Mouse (Mus musculus) E14TG2a.4 (cell line): ENCODE measurements around the gene 4933415F23Rik.
"Not testable (repeated sequence)": the region's sequence is repeated elsewhere in the genome, so short reads cannot be mapped to it uniquely, and the experiment has no call there.

ENCODE experiments used
- H3K27me3 ChIP-seq: 2 replicates; pipeline ENCODE4 v1.6.1; 2014; ENCODE audit warnings: low read length, control low read depth; ENCODE audit not compliant: insufficient read depth
- H3K36me3 ChIP-seq: 2 replicates; pipeline ENCODE4 v1.6.1; 2014; ENCODE audit warnings: low read length, control low read depth; ENCODE audit not compliant: insufficient read depth
- H3K4me1 ChIP-seq: replicated peaks from 2 replicates; pipeline ENCODE4 v1.6.1; 2014; ENCODE audit warnings: low read depth, low read length, control low read depth
- H3K4me3 ChIP-seq: replicated peaks from 2 replicates; pipeline ENCODE4 v1.5.1; 2014; ENCODE audit warnings: mild to moderate bottlenecking, low read length
- H3K9me3 ChIP-seq: 2 replicates; pipeline ENCODE4 v1.6.1; 2014; ENCODE audit warnings: low read length, control low read depth
- CTCF ChIP-seq: conservative IDR thresholded peaks from 2 replicates; pipeline ENCODE4 v1.5.1; 2014; ENCODE audit warnings: low read length
- NANOG ChIP-seq: IDR thresholded peaks from 2 replicates; pipeline ENCODE4 v1.6.1; 2014; ENCODE audit warnings: borderline replicate concordance, low read length, mixed read lengths
- POU5F1 ChIP-seq: IDR thresholded peaks from 2 replicates; pipeline ENCODE4 v1.6.1; 2014; ENCODE audit warnings: low read length, borderline replicate concordance

The 4933415F23Rik gene

DNA sequence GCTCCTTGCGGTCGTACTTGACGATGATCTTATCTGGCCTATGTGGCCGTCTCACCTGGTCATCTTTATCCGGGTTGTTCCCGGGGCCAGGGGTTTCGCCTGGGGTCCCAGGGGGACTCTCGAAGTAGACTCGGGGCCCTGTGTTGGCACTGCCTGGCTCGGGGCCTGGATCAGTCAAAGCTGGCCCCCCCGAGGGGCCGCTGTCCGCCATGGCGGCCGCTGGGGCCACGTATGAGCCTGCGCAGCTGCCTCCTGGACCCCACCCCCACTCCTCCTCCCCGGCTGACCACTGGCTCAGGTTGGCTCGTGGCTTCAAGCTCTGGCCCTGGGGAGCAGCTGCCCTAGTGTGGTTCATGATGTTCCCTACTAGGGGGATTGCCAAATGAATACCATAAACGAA is at the start of gene 4933415F23Rik:
4933415F23Rik (minus strand) TSS at position 233 of the 400 bp plus-strand sequence.
- no peaks in the 10 kb centered on the region for H3K36me3 ChIP-seq
- TF ChIP-seq CTCF (no peak), POU5F1 (no peak), NANOG (no peak)
- H3K27me3 ChIP-seq: no peaks in the 10 kb centered on the region

DNA sequence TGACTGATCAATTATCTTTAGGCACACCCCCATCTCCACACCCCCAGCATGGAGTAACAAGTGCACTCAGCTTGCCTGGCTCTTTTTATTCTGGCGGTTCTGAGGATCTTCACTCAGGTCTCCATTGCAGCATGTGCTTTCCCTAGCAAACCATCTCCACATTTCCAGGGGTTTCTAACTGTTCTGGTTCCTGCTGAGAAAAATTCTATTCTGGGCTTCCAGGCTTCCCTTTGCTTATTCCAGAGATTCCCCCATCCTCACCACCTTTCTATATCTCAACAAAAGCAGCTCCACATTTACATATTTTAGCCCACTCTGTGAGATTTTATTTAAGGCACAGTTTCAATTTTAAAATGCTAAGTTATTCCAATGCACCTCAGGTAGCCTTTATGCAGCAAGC is 49.7 kb upstream of the 4933415F23Rik start:
- Histone ChIP-seq H3K9me3 (no peaks in the 10 kb centered on the region), H3K36me3 (no peaks in the 10 kb centered on the region), H3K4me3 (no peak overlapping the region), H3K4me1 (no peaks in the 10 kb centered on the region), H3K27me3 (no peaks in the 10 kb centered on the region)
- TF ChIP-seq POU5F1: no peak
- no peak for TF ChIP-seq NANOG
- no peak for TF ChIP-seq CTCF

More for the DNA sequence above, at the start of gene 4933415F23Rik:
- peaks cover 10% of the 10 kb centered on the region for H3K9me3 ChIP-seq
- H3K4me3 ChIP-seq: no peak within 1 kb of the TSS
- no peaks in the 10 kb centered on the region for H3K4me1 ChIP-seq

DNA sequence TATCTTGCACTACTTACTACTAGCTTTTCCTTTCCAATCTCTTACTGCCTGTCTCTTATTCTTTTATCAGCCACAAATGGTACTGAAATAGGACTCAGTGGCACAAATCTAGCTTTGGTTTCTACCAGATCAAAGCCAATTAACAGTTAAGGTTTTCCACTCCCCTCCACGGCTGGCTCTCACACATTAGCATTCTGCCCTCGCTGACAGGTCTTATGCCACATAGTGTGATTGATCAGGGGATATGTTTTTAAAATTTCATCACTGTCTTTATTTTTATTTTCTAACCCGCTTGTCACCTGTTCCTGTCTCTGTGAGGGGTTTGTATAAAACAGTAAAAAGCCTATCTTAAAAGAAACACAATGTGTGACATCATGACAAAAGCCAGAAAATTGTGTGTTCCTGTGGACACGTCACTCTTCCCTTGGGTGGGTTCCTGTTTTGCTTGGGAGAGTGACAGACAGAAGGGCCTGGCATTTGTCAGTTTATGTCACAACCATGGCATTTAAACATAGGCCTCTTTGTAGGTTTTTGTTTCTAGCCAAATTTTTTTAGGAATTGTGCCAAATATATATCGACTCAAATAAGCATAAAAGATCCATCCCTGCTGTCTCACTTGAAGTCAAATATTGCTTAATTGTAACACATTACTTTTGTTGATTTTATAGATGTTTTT is 44.3 kb upstream of the 4933415F23Rik start:
- Histone ChIP-seq H3K9me3 (no peaks in the 10 kb centered on the region), H3K4me3 (no peak overlapping the region), H3K4me1 (no peaks in the 10 kb centered on the region), H3K27me3 (no peaks in the 10 kb centered on the region), H3K36me3 (no peaks in the 10 kb centered on the region)
- no peak for TF ChIP-seq NANOG
- no peak for TF ChIP-seq POU5F1
- TF ChIP-seq CTCF: no peak

GRCm38 (mm10) chr1:23141121-23141811 is 39.2 kb upstream of the 4933415F23Rik start:
- Histone ChIP-seq H3K4me1 (no peaks in the 10 kb centered on the region), H3K4me3 (no peak overlapping the region), H3K9me3 (no peaks in the 10 kb centered on the region), H3K27me3 (no peaks in the 10 kb centered on the region), H3K36me3 (no peaks in the 10 kb centered on the region)
- no peak for TF ChIP-seq POU5F1
- no peak for TF ChIP-seq NANOG
- no peak for TF ChIP-seq CTCF

DNA sequence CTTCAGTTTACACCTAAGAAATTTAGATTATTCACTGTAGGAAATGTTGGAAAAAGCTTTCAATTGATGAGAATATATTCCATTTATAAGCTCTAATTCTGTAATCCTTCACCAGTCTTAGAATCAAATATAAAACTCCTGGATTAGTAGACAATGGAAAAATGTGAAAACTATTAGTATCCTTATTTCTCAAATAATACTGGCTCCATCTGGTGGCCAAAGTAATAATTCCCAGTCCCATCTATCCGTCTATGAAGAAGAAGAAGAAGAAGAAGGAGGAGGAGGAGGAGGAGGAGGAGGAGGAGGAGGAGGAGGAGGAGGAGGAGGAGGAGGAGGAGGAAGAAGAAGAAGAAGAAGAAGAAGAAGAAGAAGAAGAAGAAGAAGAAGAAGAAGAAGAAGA is 38.5 kb upstream of the 4933415F23Rik start:
- H3K27me3 ChIP-seq, H3K36me3 ChIP-seq, H3K9me3 ChIP-seq, H3K4me1 ChIP-seq, H3K4me3 ChIP-seq: not testable (repeated sequence)

DNA sequence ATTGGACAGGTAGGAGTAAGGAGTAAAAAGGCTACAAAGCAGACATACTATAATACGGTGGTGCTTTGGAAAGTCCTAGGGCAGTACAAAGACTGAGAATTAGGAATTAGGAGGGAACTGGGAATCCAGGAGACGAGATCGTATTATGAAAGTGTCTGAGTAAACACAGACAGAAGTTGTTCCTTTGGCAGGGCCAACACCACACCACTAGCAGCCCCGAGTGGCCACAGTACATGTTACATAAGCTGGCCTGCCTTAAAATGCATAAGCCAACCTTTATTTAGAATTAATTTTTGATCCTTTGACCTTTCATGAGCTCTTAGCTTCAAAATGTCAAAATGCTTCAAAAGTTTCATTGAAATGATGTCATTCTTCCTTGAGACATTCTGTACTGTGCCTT is 18.8 kb upstream of the 4933415F23Rik start:
- no peaks in the 10 kb centered on the region for H3K9me3 ChIP-seq
- no peak for TF ChIP-seq POU5F1
- no peaks in the 10 kb centered on the region for H3K36me3 ChIP-seq
- H3K27me3 ChIP-seq: no peaks in the 10 kb centered on the region
- no peaks in the 10 kb centered on the region for H3K4me1 ChIP-seq
- H3K4me3 ChIP-seq: no peak overlapping the region

GRCm38 (mm10) chr1:23119406-23119805 is 17.4 kb upstream of the 4933415F23Rik start:
- H3K27me3 ChIP-seq: no peaks in the 10 kb centered on the region
- TF ChIP-seq NANOG (no peak), POU5F1 (no peak), CTCF (no peak)
- no peaks in the 10 kb centered on the region for H3K4me1 ChIP-seq
- no peaks in the 10 kb centered on the region for H3K36me3 ChIP-seq
- no peaks in the 10 kb centered on the region for H3K9me3 ChIP-seq
- no peak overlapping the region for H3K4me3 ChIP-seq

GRCm38 (mm10) chr1:23117423-23117822 is 15.4 kb upstream of the 4933415F23Rik start:
- TF ChIP-seq CTCF: no peak
- no peak for TF ChIP-seq POU5F1
- H3K9me3 ChIP-seq: no peaks in the 10 kb centered on the region
- no peaks in the 10 kb centered on the region for H3K4me1 ChIP-seq
- H3K27me3 ChIP-seq: no peaks in the 10 kb centered on the region
- H3K4me3 ChIP-seq: no peak overlapping the region
- H3K36me3 ChIP-seq: no peaks in the 10 kb centered on the region

DNA sequence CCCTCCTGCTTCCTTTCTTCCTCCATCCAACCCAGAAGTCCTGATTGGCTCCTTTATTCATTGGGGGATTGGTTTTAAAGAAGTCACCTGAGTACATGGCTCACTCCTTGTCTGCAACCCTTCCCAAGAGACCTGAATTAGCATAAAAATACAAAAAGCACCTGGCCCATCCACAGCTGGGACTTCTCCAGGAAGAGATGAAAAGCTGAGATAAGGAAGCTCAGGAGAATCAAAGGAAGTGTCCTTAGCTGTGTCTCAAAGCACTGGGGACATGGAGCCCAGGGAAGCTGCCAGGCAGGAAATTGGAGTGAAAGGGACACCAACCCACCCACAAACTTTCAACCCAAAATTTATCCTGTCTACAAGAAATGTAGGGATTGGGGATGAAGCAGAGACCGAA is 7.1 kb upstream of the 4933415F23Rik start:
- H3K36me3 ChIP-seq: no peaks in the 10 kb centered on the region
- peaks cover 22% of the 10 kb centered on the region for H3K9me3 ChIP-seq
- H3K4me3 ChIP-seq: no peak overlapping the region
- TF ChIP-seq POU5F1 (no peak), CTCF (no peak), NANOG (no peak)
- no peaks in the 10 kb centered on the region for H3K27me3 ChIP-seq
- H3K4me1 ChIP-seq: no peaks in the 10 kb centered on the region
